Mouse (Mus musculus) induced T-regulatory cell, adult 2 months (primary cell): ENCODE results near the gene Wnt6.

Experiments
- DNase-seq: peaks from one replicate; pipeline ENCODE4 v3.0.0-alpha.2; 2012; ENCODE audit warnings: low read depth

Wnt6 gene

GRCm38 (mm10) chr1:74775816-74776215 lies 4.1 kb downstream of the Wnt6 start:
- DNase-seq: no peak

DNA sequence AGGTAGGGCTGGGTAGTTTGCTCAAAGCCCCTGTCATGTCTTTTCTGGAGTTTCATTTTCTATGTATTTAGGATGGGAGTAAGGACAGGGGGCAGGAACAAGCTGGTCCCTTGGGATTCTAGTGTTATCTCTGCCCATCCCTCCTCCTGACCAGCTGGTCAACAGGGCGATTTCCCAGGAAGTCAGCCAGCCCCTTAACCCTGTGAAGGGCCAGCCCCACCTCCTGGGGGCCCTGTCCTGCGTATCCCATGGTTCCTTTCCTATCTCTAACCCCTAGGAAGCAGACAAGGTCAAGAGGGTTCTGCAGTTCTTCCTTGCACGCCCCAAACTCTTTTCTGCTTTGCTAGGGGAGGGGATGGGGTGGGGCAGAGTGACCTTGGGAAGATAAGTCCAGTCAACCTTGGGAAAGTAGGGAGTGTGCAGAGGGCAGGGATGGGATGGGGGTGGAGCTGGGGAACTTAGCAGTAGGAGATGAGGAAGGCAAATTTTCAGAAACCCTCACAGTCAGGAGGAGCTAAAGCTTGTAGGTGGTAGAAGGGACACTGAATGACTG lies 7.3 kb downstream of the Wnt6 start:
- no peak for DNase-seq

- no peak for DNase-seq
Measured at GRCm38 (mm10) chr1:74782045-74782444, 10.4 kb downstream of the Wnt6 start.

GRCm38 (mm10) chr1:74783554-74783953 lies 11.9 kb downstream of the Wnt6 start:
- no peak for DNase-seq

GRCm38 (mm10) chr1:74784041-74784759 lies 12.5 kb downstream of the Wnt6 start:
- DNase-seq: peak; percentile 60

DNA sequence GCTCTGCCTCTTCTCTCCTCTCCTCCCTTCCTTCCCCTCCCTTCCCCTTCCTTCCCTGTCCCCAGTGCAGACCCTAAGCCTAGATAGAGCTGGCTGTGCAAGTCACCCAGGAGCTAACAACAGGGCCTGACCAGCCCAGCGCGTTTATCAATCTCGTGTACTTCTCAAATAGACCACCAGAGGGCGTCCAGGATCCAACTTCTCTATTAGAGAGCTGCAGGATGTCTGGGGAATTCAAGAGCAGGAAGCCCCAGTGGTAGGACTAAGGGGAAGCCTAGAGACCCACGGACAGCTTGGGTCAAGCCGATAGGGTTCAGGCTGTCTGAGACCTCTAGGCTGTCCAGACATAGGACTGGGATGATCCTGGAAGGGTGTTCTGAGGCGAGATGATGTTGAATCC lies 16.2 kb downstream of the Wnt6 start:
- DNase-seq: peak; percentile 89

DNA sequence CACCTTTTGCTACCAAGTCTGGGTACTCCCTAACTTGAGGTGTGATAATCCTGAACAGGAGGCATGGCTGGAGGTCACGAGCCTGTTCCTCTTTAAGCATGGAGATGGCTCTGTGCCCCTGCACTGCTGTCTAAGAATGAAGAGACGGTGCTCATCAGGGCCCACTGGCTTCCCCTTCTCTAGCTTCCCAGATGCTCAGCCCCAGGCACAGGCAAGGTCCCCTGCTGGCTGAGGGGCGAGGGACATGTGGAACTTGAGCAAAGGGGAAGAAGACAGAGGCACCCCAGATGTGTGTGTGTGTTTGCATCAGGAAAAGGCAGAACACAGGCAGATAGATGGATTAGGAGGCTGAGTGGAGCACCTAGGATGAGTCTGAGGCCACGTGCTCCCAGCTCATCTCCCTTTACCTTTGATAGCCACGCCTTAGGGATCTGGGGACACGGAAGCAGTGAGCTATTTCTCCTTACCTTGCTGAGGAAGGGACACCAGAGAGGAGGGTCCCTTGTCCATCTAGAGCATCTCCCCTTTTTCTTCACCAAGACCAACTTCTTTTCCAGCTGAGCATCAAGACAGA lies 17.0 kb downstream of the Wnt6 start:
- no peak for DNase-seq

DNA sequence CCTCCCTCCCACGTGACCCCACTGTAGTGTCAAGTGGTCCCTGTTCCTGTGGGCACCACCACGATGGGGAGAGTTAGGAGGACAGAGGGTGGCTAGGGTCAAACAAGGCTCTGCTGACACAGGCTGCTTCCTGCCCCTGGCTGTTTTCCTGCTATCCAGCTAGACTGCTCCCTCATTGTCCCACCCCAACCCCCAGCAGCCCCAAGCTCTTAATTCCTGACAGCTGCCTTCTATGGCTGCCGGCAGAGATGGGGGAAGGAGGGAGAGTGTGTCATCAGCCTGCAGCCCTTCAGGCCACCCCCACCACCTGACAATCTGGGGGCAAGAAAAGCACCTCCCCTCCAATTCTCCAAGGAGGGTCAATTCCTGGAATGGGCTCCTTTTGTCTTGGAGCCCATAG lies 18.4 kb downstream of the Wnt6 start:
- DNase-seq: no peak

GRCm38 (mm10) chr1:74791249-74791648 lies 19.6 kb downstream of the Wnt6 start, which contains the start of gene Wnt10a:
Gene Wnt10a (plus strand): TSS chr1:74791516.
- peak; percentile 35 for DNase-seq

- no peak for DNase-seq
Measured at GRCm38 (mm10) chr1:74792831-74793660, 21.4 kb downstream of the Wnt6 start.

DNA sequence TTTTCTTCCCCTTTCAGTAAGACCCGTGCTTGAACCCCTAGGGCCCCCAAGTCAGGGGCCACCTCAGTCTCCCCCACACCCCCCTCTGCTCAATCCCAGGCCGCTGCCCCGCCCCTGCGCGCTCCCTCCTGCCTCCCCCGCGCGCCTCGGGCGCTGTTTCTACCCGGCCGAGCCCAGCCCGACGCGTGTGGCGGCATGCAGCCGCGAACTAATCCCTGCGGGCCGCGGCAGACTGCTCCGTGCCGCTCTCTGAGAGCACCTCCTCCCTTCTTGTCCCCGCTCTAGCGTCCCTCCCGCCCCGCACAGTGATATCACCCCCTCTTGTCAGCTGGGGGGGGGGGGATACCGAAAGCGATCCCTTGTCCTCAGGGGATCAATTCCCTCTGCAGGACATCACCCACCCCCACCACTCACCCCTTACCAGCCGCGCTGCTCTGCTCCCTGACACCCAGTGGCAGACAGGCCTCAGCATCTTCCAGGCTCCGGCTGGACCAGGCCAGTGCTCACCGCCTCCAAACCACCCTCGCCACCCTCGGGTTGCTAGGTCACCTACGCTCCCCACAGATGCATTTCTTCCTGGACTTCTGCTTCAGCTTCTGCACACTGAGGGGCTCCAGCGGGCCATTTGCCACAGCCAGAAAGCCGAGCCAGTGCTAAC lies 22.9 kb downstream of the Wnt6 start:
- DNase-seq: peak; percentile 34

GRCm38 (mm10) chr1:74795145-74795529 lies 23.4 kb downstream of the Wnt6 start:
- no peak for DNase-seq

- no peak for DNase-seq
Measured at GRCm38 (mm10) chr1:74797459-74797858, 25.8 kb downstream of the Wnt6 start.

DNA sequence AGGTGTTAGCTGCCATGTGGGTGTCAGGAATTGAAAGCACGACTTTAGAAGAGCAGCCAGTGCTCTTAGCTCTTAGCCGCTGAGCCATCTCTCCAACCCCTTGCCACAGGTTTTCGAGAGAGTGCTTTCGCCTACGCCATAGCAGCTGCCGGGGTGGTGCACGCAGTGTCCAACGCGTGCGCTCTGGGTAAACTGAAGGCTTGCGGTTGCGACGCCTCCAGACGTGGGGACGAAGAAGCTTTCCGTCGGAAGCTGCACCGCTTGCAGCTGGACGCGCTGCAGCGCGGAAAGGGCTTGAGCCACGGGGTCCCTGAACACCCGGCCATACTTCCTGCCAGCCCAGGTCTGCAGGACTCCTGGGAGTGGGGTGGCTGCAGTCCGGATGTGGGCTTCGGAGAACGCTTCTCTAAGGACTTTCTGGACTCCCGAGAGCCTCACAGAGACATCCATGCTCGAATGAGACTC lies 28.8 kb downstream of the Wnt6 start:
- DNase-seq: peak; percentile 64

DNA sequence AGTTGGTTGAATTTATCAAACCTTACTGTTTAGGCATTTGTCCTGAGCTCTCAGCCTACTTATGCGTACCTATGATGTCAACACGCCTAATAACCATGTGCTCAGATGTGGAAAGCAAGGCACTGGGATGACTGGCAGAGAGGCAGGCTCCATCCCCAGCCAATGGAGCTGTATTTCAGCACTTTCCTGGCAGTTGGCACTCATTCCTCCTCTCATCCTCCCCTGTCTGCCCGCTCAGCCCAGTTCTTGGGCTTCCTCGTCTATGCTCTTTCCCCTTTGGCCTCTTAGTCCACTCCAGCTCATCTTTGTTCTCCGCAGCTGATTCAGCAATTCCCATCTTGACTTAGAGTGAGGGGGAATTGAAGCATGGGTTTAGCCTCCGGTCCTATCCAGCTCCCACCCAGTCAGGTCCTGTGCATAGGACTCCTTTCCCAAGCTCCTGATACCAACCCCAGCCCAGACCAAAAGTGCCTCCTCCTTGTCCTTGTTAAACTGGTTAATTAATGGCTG lies 30.0 kb downstream of the Wnt6 start:
- no peak for DNase-seq

DNA sequence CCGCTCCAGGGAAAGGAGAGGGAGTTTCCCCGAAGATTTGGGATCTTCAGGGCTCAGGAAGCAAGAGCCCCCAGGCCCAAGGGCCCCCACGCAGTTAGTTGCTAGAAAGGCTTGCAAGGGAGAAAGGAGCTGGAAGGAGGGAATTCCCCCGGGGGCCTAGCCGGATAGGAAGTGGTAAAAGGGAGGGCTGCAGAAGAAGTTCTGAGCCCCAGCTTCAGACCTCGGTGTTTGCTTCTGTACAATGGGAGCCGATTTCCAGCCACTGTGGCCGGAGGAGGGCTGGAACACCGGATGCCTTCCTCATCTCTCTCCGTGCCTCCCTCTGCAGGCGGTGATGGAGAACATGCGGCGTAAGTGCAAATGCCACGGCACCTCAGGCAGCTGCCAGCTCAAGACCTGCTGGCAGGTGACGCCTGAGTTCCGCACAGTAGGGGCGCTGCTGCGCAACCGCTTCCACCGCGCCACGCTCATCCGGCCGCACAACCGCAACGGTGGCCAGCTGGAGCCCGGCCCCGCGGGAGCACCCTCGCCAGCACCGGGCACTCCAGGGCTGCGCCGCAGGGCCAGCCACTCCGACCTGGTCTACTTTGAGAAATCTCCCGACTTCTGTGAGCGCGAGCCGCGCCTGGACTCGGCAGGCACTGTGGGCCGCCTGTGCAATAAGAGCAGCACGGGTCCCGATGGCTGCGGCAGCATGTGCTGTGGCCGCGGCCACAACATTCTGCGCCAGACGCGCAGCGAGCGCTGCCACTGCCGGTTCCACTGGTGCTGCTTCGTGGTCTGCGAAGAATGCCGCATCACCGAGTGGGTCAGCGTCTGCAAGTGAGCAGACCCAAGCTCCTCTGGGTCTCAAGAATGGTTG lies 31.3 kb downstream of the Wnt6 start:
- peak; percentile 87 for DNase-seq

DNA sequence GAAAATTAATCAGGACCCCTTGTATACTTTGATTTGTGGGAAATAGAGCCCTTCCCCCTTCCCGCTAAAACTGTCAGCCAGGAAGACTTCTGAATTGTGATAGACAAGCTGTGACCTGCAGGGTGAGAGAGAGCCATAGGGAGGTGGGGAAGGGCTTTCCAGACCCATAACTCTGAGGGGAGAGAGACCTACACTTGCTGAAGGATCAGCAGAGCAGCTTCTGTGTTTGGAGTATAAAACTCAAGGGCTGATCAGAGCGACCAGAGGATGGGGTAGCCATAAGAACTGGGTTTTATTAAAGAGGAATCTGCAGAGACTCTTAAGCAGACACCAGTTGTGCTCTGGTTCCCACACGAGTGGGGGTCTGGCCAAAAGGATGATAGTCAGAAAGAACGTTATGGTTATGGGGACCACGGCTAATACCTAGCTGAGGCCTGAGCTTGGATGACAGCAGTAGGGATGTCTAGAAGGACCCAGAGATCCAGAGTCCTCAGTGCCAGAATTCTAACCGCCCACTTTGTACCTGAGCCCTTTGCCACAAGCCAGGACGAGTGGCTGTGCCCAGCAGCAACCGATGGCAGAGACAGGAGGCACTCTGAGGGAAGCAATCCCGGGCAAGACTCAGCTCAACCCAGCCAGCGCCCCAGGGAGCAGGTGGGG lies 32.6 kb downstream of the Wnt6 start:
- DNase-seq: peak; percentile 27

- DNase-seq: peak; percentile 28
Measured at GRCm38 (mm10) chr1:74805340-74805835, 33.7 kb downstream of the Wnt6 start.

DNA sequence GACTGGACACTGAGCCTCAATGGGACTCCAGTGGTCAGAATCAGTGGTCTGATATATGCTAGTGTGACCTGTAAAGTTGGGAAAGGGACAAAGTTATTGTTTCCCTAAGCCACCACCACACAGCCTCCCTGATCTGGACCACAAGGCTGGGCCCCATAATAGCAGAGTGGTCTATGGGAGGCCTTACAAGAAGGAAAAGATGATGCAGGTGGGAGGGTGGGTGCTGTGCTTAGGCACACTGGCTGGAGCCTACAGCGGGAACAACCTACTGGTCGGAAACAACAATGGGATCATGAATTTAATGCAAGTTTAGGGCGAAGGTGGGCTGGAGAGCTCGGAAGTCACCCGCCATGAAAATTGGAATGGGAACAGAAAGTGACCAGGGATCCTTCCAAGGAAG lies 34.2 kb downstream of the Wnt6 start:
- no peak for DNase-seq
